Mouse (Mus musculus) kidney, postnatal 36 days (tissue): ENCODE measurements at regions not wholly inside any gene's neighbourhood (a gene's known extent, or its start where the extent isn't known, plus 50 kb on each side); places are given as distances from the start of the nearest gene placed in this dataset.
"Not testable (repeated sequence)": the region's sequence is repeated elsewhere in the genome, so short reads cannot be mapped to it uniquely, and the experiment has no call there.

Source experiments
- DNase-seq, 2 experiments: peaks; one replicate each; pipeline ENCODE4 v3.0.0; 2021 to 2022; ENCODE audit warnings: mixed read lengths in 2 of 2

GRCm38 (mm10) chr3:83416536-83416935 is 288.8 kb downstream of the Dchs2 start:
- DNase-seq: peak in 1 of 2 experiments; percentile 55

- DNase-seq: no peak
Observed at GRCm38 (mm10) chr3:83424267-83424666, 296.5 kb downstream of the Dchs2 start.

- DNase-seq: no peak
Observed at GRCm38 (mm10) chr3:83429376-83429775, 301.6 kb downstream of the Dchs2 start.

GRCm38 (mm10) chr3:83446154-83446667 is 318.5 kb downstream of the Dchs2 start:
- peak; percentile 7 to 14 for DNase-seq

- no peak for DNase-seq
Observed at GRCm38 (mm10) chr3:83450662-83451061, 315.5 kb upstream of the Sfrp2 start.

GRCm38 (mm10) chr3:83451317-83451716 is 314.8 kb upstream of the Sfrp2 start:
- no peak for DNase-seq

GRCm38 (mm10) chr3:83453462-83453861 is 312.7 kb upstream of the Sfrp2 start:
- no peak for DNase-seq

- no peak for DNase-seq
Observed at GRCm38 (mm10) chr3:83458450-83458849, 307.7 kb upstream of the Sfrp2 start.

GRCm38 (mm10) chr3:83479251-83479650 is 286.9 kb upstream of the Sfrp2 start:
- DNase-seq: no peak

GRCm38 (mm10) chr3:83480176-83480575 is 285.9 kb upstream of the Sfrp2 start:
- DNase-seq: no peak

- DNase-seq: no peak
Observed at GRCm38 (mm10) chr3:83486192-83486716, 279.9 kb upstream of the Sfrp2 start.

GRCm38 (mm10) chr3:83495584-83495983 is 270.5 kb upstream of the Sfrp2 start:
- peak; percentile 2 to 40 for DNase-seq

- DNase-seq: no peak
Observed at GRCm38 (mm10) chr3:83503901-83504300, 262.2 kb upstream of the Sfrp2 start.

- DNase-seq: no peak
Observed at GRCm38 (mm10) chr3:83516614-83517013, 249.5 kb upstream of the Sfrp2 start.

GRCm38 (mm10) chr3:83517914-83518635 is 248.0 kb upstream of the Sfrp2 start:
- peak in 1 of 2 experiments; percentile 10 for DNase-seq

- DNase-seq: no peak
Observed at GRCm38 (mm10) chr3:83530243-83530847, 235.8 kb upstream of the Sfrp2 start.

GRCm38 (mm10) chr3:83536624-83537023 is 229.5 kb upstream of the Sfrp2 start:
- DNase-seq: not testable (repeated sequence)

GRCm38 (mm10) chr3:83537231-83537630 is 228.9 kb upstream of the Sfrp2 start:
- DNase-seq: no peak

- DNase-seq: no peak
Observed at GRCm38 (mm10) chr3:83537711-83538110, 228.4 kb upstream of the Sfrp2 start.

- no peak for DNase-seq
Observed at GRCm38 (mm10) chr3:83538898-83539297, 227.2 kb upstream of the Sfrp2 start.

- no peak for DNase-seq
Observed at GRCm38 (mm10) chr3:83540997-83541932, 224.9 kb upstream of the Sfrp2 start.

GRCm38 (mm10) chr3:83552516-83553139 is 213.5 kb upstream of the Sfrp2 start:
- no peak for DNase-seq
